Mouse (Mus musculus) E14TG2a.4 (cell line): ENCODE data around the gene Impad1.

ENCODE experiments used
- H3K27me3 ChIP-seq: 2 replicates; pipeline ENCODE4 v1.6.1; 2014; ENCODE audit warnings: low read length, control low read depth; ENCODE audit not compliant: insufficient read depth
- H3K36me3 ChIP-seq: 2 replicates; pipeline ENCODE4 v1.6.1; 2014; ENCODE audit warnings: low read length, control low read depth; ENCODE audit not compliant: insufficient read depth
- H3K4me1 ChIP-seq: replicated peaks from 2 replicates; pipeline ENCODE4 v1.6.1; 2014; ENCODE audit warnings: low read depth, low read length, control low read depth
- H3K4me3 ChIP-seq: replicated peaks from 2 replicates; pipeline ENCODE4 v1.5.1; 2014; ENCODE audit warnings: mild to moderate bottlenecking, low read length
- H3K9me3 ChIP-seq: 2 replicates; pipeline ENCODE4 v1.6.1; 2014; ENCODE audit warnings: low read length, control low read depth
- CTCF ChIP-seq: conservative IDR thresholded peaks from 2 replicates; pipeline ENCODE4 v1.5.1; 2014; ENCODE audit warnings: low read length
- NANOG ChIP-seq: IDR thresholded peaks from 2 replicates; pipeline ENCODE4 v1.6.1; 2014; ENCODE audit warnings: borderline replicate concordance, low read length, mixed read lengths
- POU5F1 ChIP-seq: IDR thresholded peaks from 2 replicates; pipeline ENCODE4 v1.6.1; 2014; ENCODE audit warnings: low read length, borderline replicate concordance

The Impad1 gene

GRCm38 (mm10) chr4:4792992-4793834, at the start of gene Impad1:
TSS of gene Impad1 (minus strand) at chr4:4793355.
- Histone ChIP-seq H3K9me3 (peaks cover 26% of the 10 kb centered on the region), H3K27me3 (no peaks in the 10 kb centered on the region; the same call in 1 of the 2 replicates), H3K4me3 (peak within 1 kb of the TSS; percentile 96), H3K4me1 (peaks cover 13% of the 10 kb centered on the region), H3K36me3 (peaks cover 19% of the 10 kb centered on the region)
- TF ChIP-seq NANOG (no peak), POU5F1 (no peak), CTCF (no peak)

GRCm38 (mm10) chr4:4840145-4840544, 47.0 kb upstream of the Impad1 start:
- TF ChIP-seq CTCF (no peak), POU5F1 (no peak), NANOG (no peak)
- no peaks in the 10 kb centered on the region for H3K27me3 ChIP-seq
- no peak overlapping the region for H3K4me3 ChIP-seq
- no peaks in the 10 kb centered on the region for H3K9me3 ChIP-seq
- no peaks in the 10 kb centered on the region for H3K36me3 ChIP-seq
- H3K4me1 ChIP-seq, result no peaks in the 10 kb centered on the region

DNA sequence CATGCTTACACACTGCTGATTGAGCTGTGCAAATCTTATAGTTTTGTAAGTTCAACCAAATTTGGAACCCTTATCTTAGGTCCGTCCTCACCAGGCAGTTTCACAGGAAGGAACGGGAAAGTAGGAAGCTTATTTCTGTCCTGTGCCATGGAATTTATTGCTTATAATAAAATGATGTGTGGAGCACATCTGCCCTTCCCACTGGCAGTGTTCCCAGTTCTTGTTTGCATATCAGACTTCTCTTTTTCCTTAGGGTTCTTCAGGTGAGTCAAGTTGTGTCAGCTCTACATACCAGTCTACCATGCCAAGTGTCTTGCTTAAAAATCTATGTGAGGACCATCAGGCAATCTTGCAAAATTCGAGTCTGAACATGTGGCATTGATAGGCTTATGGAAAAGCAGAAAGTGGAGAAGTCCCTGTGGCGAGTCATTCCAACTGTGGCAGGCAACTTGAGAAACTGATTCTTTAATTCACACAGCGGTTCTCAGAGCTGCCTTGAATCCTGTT, 40.7 kb upstream of the Impad1 start:
- no peak for TF ChIP-seq NANOG
- no peak for TF ChIP-seq CTCF
- TF ChIP-seq POU5F1, result no peak
- no peaks in the 10 kb centered on the region for H3K9me3 ChIP-seq
- H3K4me1 ChIP-seq, result no peaks in the 10 kb centered on the region
- no peaks in the 10 kb centered on the region for H3K36me3 ChIP-seq
- no peak overlapping the region for H3K4me3 ChIP-seq
- no peaks in the 10 kb centered on the region for H3K27me3 ChIP-seq

DNA sequence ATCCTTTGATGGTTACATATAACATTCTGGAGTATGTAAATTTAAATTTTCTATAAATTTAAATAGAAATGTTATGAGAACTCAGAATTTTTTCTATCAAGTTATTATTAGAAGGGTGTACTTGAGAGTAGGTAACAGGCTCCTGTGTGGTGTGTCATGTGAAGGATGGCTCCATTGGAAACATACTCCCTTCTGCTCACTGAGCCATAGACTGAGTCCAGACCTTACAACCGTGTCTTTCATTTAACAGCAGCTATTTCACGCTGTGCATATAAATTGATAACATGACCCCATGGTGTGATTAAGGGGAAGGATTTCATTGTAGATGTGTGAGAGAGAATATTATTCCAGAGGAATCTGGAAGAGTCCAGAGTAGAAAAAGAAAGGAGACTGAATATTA, 35.0 kb upstream of the Impad1 start:
- H3K36me3 ChIP-seq, result no peaks in the 10 kb centered on the region
- H3K4me1 ChIP-seq, result no peaks in the 10 kb centered on the region
- no peak for TF ChIP-seq NANOG
- no peaks in the 10 kb centered on the region for H3K27me3 ChIP-seq
- no peaks in the 10 kb centered on the region for H3K9me3 ChIP-seq
- H3K4me3 ChIP-seq, result no peak overlapping the region

DNA sequence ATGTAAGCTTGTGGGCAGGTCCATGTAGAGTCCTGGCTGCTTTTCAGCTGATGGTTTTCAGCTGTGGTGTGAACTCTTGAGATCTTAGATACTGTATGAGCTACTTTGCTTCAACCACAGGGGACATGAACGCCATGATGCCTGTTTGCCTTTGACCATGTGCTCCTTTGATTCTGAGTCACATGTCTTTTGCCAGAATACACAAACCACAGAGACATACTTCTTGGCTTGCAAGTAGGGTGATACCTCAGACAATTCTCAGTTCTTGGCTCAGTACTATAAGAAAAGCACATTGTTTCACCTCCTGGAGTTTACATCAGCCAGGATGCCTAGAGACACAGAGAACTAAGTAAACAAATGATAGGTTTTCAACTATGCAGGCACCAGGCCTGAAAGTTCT, 29.0 kb upstream of the Impad1 start:
- Histone ChIP-seq H3K4me3 (no peak overlapping the region), H3K4me1 (no peaks in the 10 kb centered on the region), H3K27me3 (no peaks in the 10 kb centered on the region), H3K36me3 (no peaks in the 10 kb centered on the region), H3K9me3 (no peaks in the 10 kb centered on the region)
- TF ChIP-seq NANOG, result no peak
- no peak for TF ChIP-seq CTCF
- no peak for TF ChIP-seq POU5F1

DNA sequence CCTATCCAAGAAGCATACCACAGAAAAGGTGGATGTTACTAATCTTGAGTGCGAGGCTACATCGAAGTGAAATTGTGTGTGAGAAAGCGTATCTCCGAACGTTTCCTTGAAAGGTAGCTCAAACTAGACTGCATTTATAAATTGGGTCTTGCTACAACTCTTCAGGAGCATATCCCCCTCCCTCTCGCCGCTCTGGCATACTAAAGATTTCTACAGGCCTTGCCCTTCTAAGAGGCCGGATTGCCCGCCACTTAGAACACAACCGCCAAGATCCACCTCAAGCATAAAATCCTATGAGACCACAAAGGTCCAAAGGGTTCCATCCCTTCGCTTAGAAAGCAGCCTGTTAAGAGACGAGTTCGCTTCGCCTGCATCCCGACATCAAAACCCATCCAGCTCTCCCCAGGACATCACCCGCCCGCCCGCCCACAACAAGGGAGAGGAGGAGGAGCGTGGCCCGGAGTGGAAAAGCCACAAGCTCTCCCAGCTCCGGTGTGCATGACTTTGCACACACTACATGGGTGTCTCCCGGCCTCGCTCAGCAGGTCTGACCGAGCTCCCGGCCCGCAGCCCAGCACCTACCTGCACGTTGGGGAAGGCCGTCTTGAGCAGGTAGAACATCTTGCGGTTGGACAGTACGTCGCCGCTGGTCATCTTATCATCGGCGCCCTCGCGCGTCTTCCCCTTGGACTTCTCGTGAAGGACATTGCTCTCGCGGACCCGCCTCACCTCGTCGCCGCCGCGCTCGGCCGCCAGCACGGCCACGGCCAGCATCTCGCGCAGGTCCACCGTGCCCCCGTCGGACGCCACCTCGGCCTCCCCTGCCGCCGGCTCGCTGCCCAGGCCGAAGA, 789 bp downstream of the Impad1 start:
- Histone ChIP-seq H3K4me1 (peaks cover 13% of the 10 kb centered on the region), H3K36me3 (peaks cover 27% of the 10 kb centered on the region), H3K9me3 (peaks cover 34% of the 10 kb centered on the region), H3K4me3 (peak overlapping the region; percentile 96), H3K27me3 (no peaks in the 10 kb centered on the region; the same call in 1 of the 2 replicates)
- TF ChIP-seq CTCF, result no peak

GRCm38 (mm10) chr4:4791180-4791579, 2.0 kb downstream of the Impad1 start:
- peaks cover 32% of the 10 kb centered on the region for H3K36me3 ChIP-seq
- H3K9me3 ChIP-seq, result peaks cover 42% of the 10 kb centered on the region
- no peaks in the 10 kb centered on the region for H3K27me3 ChIP-seq
- H3K4me3 ChIP-seq, result no peak overlapping the region
- TF ChIP-seq CTCF, result no peak
- no peak for TF ChIP-seq NANOG
- TF ChIP-seq POU5F1, result no peak
- peaks cover 13% of the 10 kb centered on the region for H3K4me1 ChIP-seq

DNA sequence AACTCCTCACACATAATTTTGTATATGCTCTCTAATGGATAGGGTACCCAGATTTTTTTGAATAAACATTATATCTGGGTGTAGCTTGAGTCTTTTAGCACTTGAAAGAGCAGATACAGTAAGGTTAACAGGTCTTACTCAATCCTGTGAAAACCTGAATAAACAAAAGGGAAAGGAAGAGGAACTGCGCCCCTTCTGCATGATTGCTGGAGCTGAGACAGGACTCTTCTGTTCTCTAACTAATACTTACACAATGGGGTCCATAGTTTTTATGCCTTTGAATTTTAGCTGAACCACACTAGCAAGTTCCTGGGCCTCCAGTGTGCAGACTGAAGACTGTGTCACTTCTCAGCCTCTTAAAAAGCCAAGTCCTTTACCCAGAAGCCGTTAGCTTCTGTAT, 8.0 kb downstream of the Impad1 start:
- Histone ChIP-seq H3K36me3 (peaks cover 47% of the 10 kb centered on the region), H3K4me3 (no peak overlapping the region), H3K27me3 (no peaks in the 10 kb centered on the region), H3K4me1 (0 out of 2 replicates have a peak, but pooled peaks cover 3% of the 10 kb centered on the region), H3K9me3 (peaks cover 67% of the 10 kb centered on the region)
- TF ChIP-seq CTCF (no peak), NANOG (no peak), POU5F1 (no peak)
